Mouse (Mus musculus) forebrain, embryonic 14.5 days (tissue): ENCODE results near the gene Etv6. TPM values are rescaled to one million over a fixed set of nuclear protein-coding genes. Genes with fewer than 3 reads are reported as not detected.
A peak's percentile ranks its signal among the peaks of the same experiment; 100 is the strongest.

ENCODE experiments used
- ATAC-seq: fragments of 200-750 bp; cut with Nextera tagmentation; 2 replicates; pipeline ENCODE4 v1.8.0; 2017; ENCODE audit warnings: mild to moderate bottlenecking, moderate library complexity
- DNase-seq: peaks from one replicate; pipeline ENCODE4 v3.0.0-alpha.2; 2015; ENCODE audit warnings: low spot score
- H3K27ac ChIP-seq: fragments of 300-500 bp; sonication (generic); 2 replicates; pipeline ENCODE4 v1.5.1; 2014; ENCODE audit warnings: low read depth, mild to moderate bottlenecking, control low read depth, low read length, moderate library complexity
- H3K27me3 ChIP-seq: fragments of 300-500 bp; sonication (generic); replicated peaks from 2 replicates; pipeline ENCODE4 v1.6.1; 2014; ENCODE audit warnings: low read length, control low read depth, mixed read lengths; ENCODE audit not compliant: control insufficient read depth, insufficient read depth
- H3K36me3 ChIP-seq: fragments of 300-500 bp; sonication (generic); 2 replicates; pipeline ENCODE4 v1.6.1; 2014; ENCODE audit warnings: low read length, control low read depth; ENCODE audit not compliant: control insufficient read depth, insufficient read depth
- H3K4me1 ChIP-seq: fragments of 300-500 bp; sonication (generic); 2 replicates; pipeline ENCODE4 v1.6.1; 2014; ENCODE audit warnings: antibody characterized with exemption, low read length, control low read depth; ENCODE audit not compliant: control insufficient read depth, insufficient read depth
- H3K4me2 ChIP-seq: fragments of 300-500 bp; sonication (generic); 2 replicates; pipeline ENCODE4 v1.6.1; 2014; ENCODE audit warnings: mild to moderate bottlenecking, control low read depth, low read length
- H3K4me3 ChIP-seq: fragments of 300-500 bp; sonication (generic); 2 replicates; pipeline ENCODE4 v1.5.1; 2014; ENCODE audit warnings: low read depth, low read length, control low read depth
- H3K9ac ChIP-seq: fragments of 300-500 bp; sonication (generic); 2 replicates; pipeline ENCODE4 v1.6.1; 2014; ENCODE audit warnings: mild to moderate bottlenecking, low read length, control low read depth, moderate library complexity
- H3K9me3 ChIP-seq: fragments of 300-500 bp; sonication (generic); replicated peaks from 2 replicates; pipeline ENCODE4 v1.6.1; 2016; ENCODE audit warnings: low read length, control low read depth, mixed read lengths; ENCODE audit not compliant: control insufficient read depth
- WGBS: fragments of 180-500 bp; shearing (Covaris S2); extraction: QIAGEN DNeasy Blood & Tissue Kit; methylation state at CpG from one replicate; pipeline ENCODE4 v1.1.7; 2014; 5-methylcytosine and 5-hydroxymethylcytosine counted together
- polyA plus RNA-seq: library from polyadenylated mRNA; unstranded; fragments of >200 nt; fragmentation: Nextera tagmentation; extraction: Ambion mirVana; gene quantifications from 2 replicates; pipeline ENCODE4 v1.2.1, GENCODE M21; 2014

Gene Etv6
- polyA plus RNA-seq, 1 experiment from 2014 or later: 6.1 TPM

- WGBS: 92% methylated on average over 6 of the region's 6 CpGs
- ATAC-seq: no peak
These were observed 12.5 kb downstream of the Etv6 start for GRCm38 (mm10) chr6:134047974-134048373.

GRCm38 (mm10) chr6:134048965-134049364, 13.5 kb downstream of the Etv6 start:
- Histone ChIP-seq H3K4me1 (no peaks in the 10 kb centered on the region), H3K27ac (no peak overlapping the region), H3K9me3 (no peaks in the 10 kb centered on the region), H3K9ac (no peak overlapping the region), H3K36me3 (no peaks in the 10 kb centered on the region), H3K4me2 (no peak overlapping the region), H3K27me3 (no peaks in the 10 kb centered on the region), H3K4me3 (no peak overlapping the region)
- ATAC-seq (no peak), DNase-seq (no peak)
- 95% methylated on average over 6 of the region's 6 CpGs for WGBS

More at GRCm38 (mm10) chr6:134047974-134048373, 12.5 kb downstream of the Etv6 start:
- no peak for DNase-seq
- Histone ChIP-seq H3K4me1 (no peaks in the 10 kb centered on the region), H3K36me3 (no peaks in the 10 kb centered on the region), H3K27ac (no peak overlapping the region), H3K9me3 (no peaks in the 10 kb centered on the region), H3K4me2 (no peak overlapping the region), H3K27me3 (no peaks in the 10 kb centered on the region), H3K9ac (no peak overlapping the region), H3K4me3 (no peak overlapping the region)

GRCm38 (mm10) chr6:134050466-134050865, 15.0 kb downstream of the Etv6 start:
- Histone ChIP-seq H3K27me3 (no peaks in the 10 kb centered on the region), H3K9ac (no peak overlapping the region), H3K36me3 (no peaks in the 10 kb centered on the region), H3K4me1 (no peaks in the 10 kb centered on the region), H3K4me2 (no peak overlapping the region), H3K9me3 (no peaks in the 10 kb centered on the region), H3K27ac (no peak overlapping the region), H3K4me3 (no peak overlapping the region)
- no peak for DNase-seq
- 85% methylated on average over 8 of the region's 8 CpGs for WGBS
- no peak for ATAC-seq

GRCm38 (mm10) chr6:134051950-134052349, 16.4 kb downstream of the Etv6 start:
- ATAC-seq: no peak
- H3K4me3 ChIP-seq: no peak overlapping the region
- H3K4me2 ChIP-seq: no peak overlapping the region
- no peak overlapping the region for H3K9ac ChIP-seq
- H3K36me3 ChIP-seq: no peaks in the 10 kb centered on the region
- WGBS: 52% methylated on average over 7 of the region's 7 CpGs
- no peaks in the 10 kb centered on the region for H3K9me3 ChIP-seq
- H3K4me1 ChIP-seq: no peaks in the 10 kb centered on the region
- DNase-seq: peak; percentile 20
- H3K27ac ChIP-seq: no peak overlapping the region
- no peaks in the 10 kb centered on the region for H3K27me3 ChIP-seq

- DNase-seq (no peak), ATAC-seq (no peak)
- no peaks in the 10 kb centered on the region for H3K27me3 ChIP-seq
- H3K4me2 ChIP-seq: no peak overlapping the region
- no peak overlapping the region for H3K4me3 ChIP-seq
- no peak overlapping the region for H3K27ac ChIP-seq
- H3K9ac ChIP-seq: no peak overlapping the region
- H3K4me1 ChIP-seq: peaks cover 5% of the 10 kb centered on the region; the same call in 1 of the 2 replicates
- H3K36me3 ChIP-seq: no peaks in the 10 kb centered on the region
- H3K9me3 ChIP-seq: no peaks in the 10 kb centered on the region
- whole genome bisulfite sequencing: 92% methylated on average over 10 of the region's 10 CpGs
These were observed 17.6 kb downstream of the Etv6 start for GRCm38 (mm10) chr6:134053146-134053545.

- 88% methylated on average over 7 of the region's 7 CpGs for WGBS
These were observed 18.1 kb downstream of the Etv6 start for GRCm38 (mm10) chr6:134053566-134053965.

GRCm38 (mm10) chr6:134055588-134055987, 20.1 kb downstream of the Etv6 start:
- Histone ChIP-seq H3K9ac (no peak overlapping the region), H3K9me3 (no peaks in the 10 kb centered on the region), H3K4me3 (no peak overlapping the region), H3K36me3 (no peaks in the 10 kb centered on the region), H3K27me3 (no peaks in the 10 kb centered on the region), H3K4me1 (peaks cover 23% of the 10 kb centered on the region), H3K27ac (no peak overlapping the region), H3K4me2 (no peak overlapping the region)
- DNase-seq (no peak), ATAC-seq (no peak)
- WGBS: 68% methylated on average over 7 of the region's 7 CpGs

More at GRCm38 (mm10) chr6:134053566-134053965, 18.1 kb downstream of the Etv6 start:
- no peak overlapping the region for H3K27ac ChIP-seq
- no peak overlapping the region for H3K4me3 ChIP-seq
- H3K36me3 ChIP-seq: no peaks in the 10 kb centered on the region
- no peak overlapping the region for H3K9ac ChIP-seq
- ATAC-seq (no peak), DNase-seq (no peak)
- no peaks in the 10 kb centered on the region for H3K9me3 ChIP-seq
- no peak overlapping the region for H3K4me2 ChIP-seq
- peaks cover 9% of the 10 kb centered on the region for H3K4me1 ChIP-seq
- no peaks in the 10 kb centered on the region for H3K27me3 ChIP-seq

- Histone ChIP-seq H3K27ac (no peak overlapping the region; the same call in 1 of the 2 replicates), H3K27me3 (no peaks in the 10 kb centered on the region), H3K4me2 (no peak overlapping the region), H3K4me1 (peaks cover 23% of the 10 kb centered on the region), H3K9ac (peak overlapping the region; percentile 13; the same call in 1 of the 2 replicates), H3K9me3 (no peaks in the 10 kb centered on the region), H3K4me3 (no peak overlapping the region), H3K36me3 (no peaks in the 10 kb centered on the region)
- DNase-seq (no peak), ATAC-seq (no peak)
- WGBS: 26% methylated on average over 4 of the region's 4 CpGs
These were observed 23.0 kb downstream of the Etv6 start for GRCm38 (mm10) chr6:134058451-134058850.

GRCm38 (mm10) chr6:134058886-134059551, 23.5 kb downstream of the Etv6 start:
- Histone ChIP-seq H3K36me3 (no peaks in the 10 kb centered on the region), H3K4me1 (peaks cover 23% of the 10 kb centered on the region), H3K27me3 (no peaks in the 10 kb centered on the region), H3K27ac (no peak overlapping the region; the same call in 1 of the 2 replicates), H3K4me3 (no peak overlapping the region), H3K9ac (peak overlapping the region; percentile 13; the same call in 1 of the 2 replicates), H3K9me3 (no peaks in the 10 kb centered on the region), H3K4me2 (no peak overlapping the region)
- DNase-seq (peak; percentile 53), ATAC-seq (peak; percentile 46; the same call in 1 of the 2 replicates)
- WGBS: 17% methylated on average over 10 of the region's 10 CpGs
